Mouse (Mus musculus) neural tube, embryonic 13.5 days (tissue): ENCODE measurements around the gene Ptpn7. TPM values are rescaled to one million over a fixed set of nuclear protein-coding genes. Genes with fewer than 3 reads are reported as not detected.
"Not testable (repeated sequence)": the region's sequence is repeated elsewhere in the genome, so short reads cannot be mapped to it uniquely, and the experiment has no call there.

ENCODE experiments used
- ATAC-seq: fragments of 200-750 bp; cut with Nextera tagmentation; 2 replicates; pipeline ENCODE4 v1.8.0; 2017; ENCODE audit warnings: low read depth, mild to moderate bottlenecking, moderate TSS enrichment, moderate library complexity
- H3K27ac ChIP-seq: fragments of 300-500 bp; sonication (generic); replicated peaks from 2 replicates; pipeline ENCODE4 v1.5.1; 2015; ENCODE audit warnings: moderate library complexity, mild to moderate bottlenecking, inconsistent platforms
- H3K27me3 ChIP-seq: fragments of 300-500 bp; sonication (generic); 2 replicates; pipeline ENCODE4 v1.6.1; 2015; ENCODE audit warnings: mild to moderate bottlenecking, inconsistent platforms
- H3K36me3 ChIP-seq: fragments of 300-500 bp; sonication (generic); 2 replicates; pipeline ENCODE4 v1.6.1; 2015; ENCODE audit warnings: mild to moderate bottlenecking, inconsistent platforms
- H3K4me1 ChIP-seq: fragments of 300-500 bp; sonication (generic); replicated peaks from 2 replicates; pipeline ENCODE4 v1.6.1; 2015; ENCODE audit warnings: inconsistent platforms
- H3K4me2 ChIP-seq: fragments of 300-500 bp; sonication (generic); 2 replicates; pipeline ENCODE4 v1.6.1; 2015; ENCODE audit warnings: inconsistent platforms, mild to moderate bottlenecking, moderate library complexity
- H3K4me3 ChIP-seq: fragments of 300-500 bp; sonication (generic); 2 replicates; pipeline ENCODE4 v1.5.1; 2015; ENCODE audit warnings: mild to moderate bottlenecking, inconsistent platforms
- H3K9ac ChIP-seq: fragments of 300-500 bp; sonication (generic); 2 replicates; pipeline ENCODE4 v1.6.1; 2015; ENCODE audit warnings: moderate library complexity, mild to moderate bottlenecking, inconsistent platforms
- H3K9me3 ChIP-seq: fragments of 300-500 bp; sonication (generic); 2 replicates; pipeline ENCODE4 v1.6.1; 2016; ENCODE audit warnings: inconsistent platforms
- WGBS: fragments of 180-500 bp; shearing (Covaris S2); methylation state at CpG from one replicate; pipeline ENCODE4 v1.1.7; 2015; 5-methylcytosine and 5-hydroxymethylcytosine counted together
- polyA plus RNA-seq: library from polyadenylated mRNA; unstranded; fragments of >200 nt; fragmentation: Nextera tagmentation; extraction: Ambion mirVana; gene quantifications from 2 replicates; pipeline ENCODE4 v1.2.1, GENCODE M21; 2015

Ptpn7 gene
- polyA plus RNA-seq, 1 experiment from 2014 or later, result 0.59 TPM

DNA sequence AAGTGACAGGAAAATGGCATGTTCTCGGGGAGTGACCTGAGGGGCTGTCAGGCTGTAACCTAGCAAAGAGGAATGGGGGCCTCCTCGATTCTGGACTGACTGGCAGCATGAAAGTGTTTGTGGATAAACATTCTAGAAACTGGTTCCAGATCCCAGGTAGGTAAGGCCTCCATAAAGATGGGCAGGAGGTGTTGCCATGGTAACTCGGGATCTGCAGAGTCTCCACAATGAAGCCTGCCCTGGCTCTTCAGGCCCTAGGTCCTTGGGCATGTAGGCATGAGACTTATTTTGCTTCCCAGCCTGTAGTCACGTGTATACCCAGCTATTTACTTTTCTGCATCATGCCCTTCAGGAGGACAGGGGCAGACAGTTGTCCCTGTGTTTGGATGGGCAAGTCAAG, 48.8 kb downstream of the Ptpn7 start:
- Histone ChIP-seq H3K9ac (no peak overlapping the region), H3K4me2 (no peak overlapping the region)
- ATAC-seq, result no peak

DNA sequence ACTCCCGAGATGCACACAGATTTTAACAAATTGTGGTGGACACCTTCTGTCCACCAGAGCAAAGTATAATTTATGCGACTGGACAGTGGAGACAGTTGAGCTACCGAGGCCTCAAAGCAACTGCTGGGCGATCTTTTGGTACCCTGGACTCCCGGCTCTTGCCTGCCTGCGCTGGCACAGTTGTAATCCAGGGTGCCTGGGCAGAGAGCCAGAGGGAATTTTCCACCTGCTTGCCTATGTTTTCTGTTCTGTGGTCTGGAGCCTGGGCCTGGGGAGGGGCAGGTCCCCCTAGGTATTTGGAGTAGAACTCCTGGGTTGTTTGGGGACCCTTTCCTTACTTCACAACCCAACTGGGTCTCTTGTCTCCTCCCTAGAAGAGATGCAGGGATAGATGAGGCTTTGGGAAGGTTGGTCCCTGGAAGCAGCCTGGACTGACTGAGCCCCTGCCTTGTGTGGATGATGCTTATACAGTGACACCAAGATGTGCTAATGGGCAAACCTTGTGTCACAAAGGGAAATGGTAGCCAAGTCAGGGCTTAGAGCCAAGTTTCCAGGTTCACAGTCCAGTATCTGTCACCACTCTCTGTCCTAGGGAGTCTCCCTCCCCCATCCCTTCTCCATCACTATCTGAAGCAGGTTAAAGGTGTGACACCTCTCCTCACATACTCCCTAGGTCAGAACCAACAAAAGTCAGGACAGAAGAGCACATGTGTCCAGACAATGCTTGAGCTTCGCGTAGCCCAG, 49.6 kb downstream of the Ptpn7 start:
- H3K4me1 ChIP-seq, result 0 out of 2 replicates have a peak, but pooled peaks cover 6% of the 10 kb centered on the region
- no peaks in the 10 kb centered on the region for H3K9me3 ChIP-seq
- H3K4me3 ChIP-seq, result no peak overlapping the region
- H3K36me3 ChIP-seq, result no peaks in the 10 kb centered on the region
- H3K27ac ChIP-seq, result no peak overlapping the region
- WGBS, result 77% methylated on average over 8 of the region's 8 CpGs
- no peak overlapping the region for H3K4me2 ChIP-seq
- H3K9ac ChIP-seq, result no peak overlapping the region
- no peak for ATAC-seq
- no peaks in the 10 kb centered on the region for H3K27me3 ChIP-seq

More for the DNA sequence above, 48.8 kb downstream of the Ptpn7 start:
- Histone ChIP-seq H3K4me3 (no peak overlapping the region), H3K27me3 (no peaks in the 10 kb centered on the region), H3K9me3 (no peaks in the 10 kb centered on the region), H3K36me3 (no peaks in the 10 kb centered on the region), H3K4me1 (0 out of 2 replicates have a peak, but pooled peaks cover 6% of the 10 kb centered on the region), H3K27ac (no peak overlapping the region)
- 80% methylated on average over 4 of the region's 4 CpGs for WGBS

DNA sequence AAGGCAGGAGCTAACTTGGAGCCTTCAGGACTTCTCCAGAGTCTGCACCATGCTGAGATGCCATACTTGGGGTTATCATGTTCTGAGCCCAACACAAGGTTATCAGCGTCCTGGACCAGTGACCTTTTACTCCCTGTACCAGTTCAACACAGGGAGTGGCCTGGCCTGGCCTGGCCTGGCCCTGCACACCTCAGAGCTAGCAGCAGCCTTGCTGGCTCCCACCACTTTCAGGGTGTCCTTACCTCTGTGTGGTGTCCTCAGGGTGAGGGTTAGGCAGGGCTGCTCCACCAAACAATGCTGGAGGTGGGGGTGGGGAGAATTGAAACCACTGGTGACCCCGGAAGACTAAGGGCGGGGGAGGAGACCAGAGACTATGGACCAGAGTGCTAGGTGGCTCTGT, 50.5 kb downstream of the Ptpn7 start:
- Histone ChIP-seq H3K27me3 (no peaks in the 10 kb centered on the region), H3K4me1 (0 out of 2 replicates have a peak, but pooled peaks cover 6% of the 10 kb centered on the region), H3K36me3 (no peaks in the 10 kb centered on the region), H3K9me3 (no peaks in the 10 kb centered on the region), H3K9ac (no peak overlapping the region), H3K27ac (no peak overlapping the region), H3K4me3 (no peak overlapping the region), H3K4me2 (no peak overlapping the region)
- no peak for ATAC-seq
- WGBS, result 71% methylated on average over 3 of the region's 3 CpGs

DNA sequence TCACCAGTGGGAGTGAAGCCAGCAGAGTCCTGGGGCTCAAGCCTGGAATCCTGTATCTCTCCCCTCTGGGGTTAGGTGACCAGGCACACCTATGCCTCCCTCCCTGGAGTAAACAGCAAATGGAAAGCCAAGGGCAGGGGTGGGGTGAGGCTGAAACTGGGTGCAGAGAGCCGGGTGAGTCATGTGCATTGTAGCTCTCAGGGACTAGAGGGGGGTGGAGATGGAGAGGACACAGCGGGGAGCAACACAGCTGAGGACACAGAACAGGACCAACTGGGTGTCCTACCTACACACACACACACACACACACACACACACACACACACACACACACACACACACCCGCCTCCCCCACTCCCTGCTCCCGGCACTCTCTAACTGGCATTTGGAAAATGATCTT, 50.9 kb downstream of the Ptpn7 start:
- no peak for ATAC-seq
- 79% methylated on average over 3 of the region's 4 CpGs for WGBS
- H3K4me1 ChIP-seq, result 0 out of 2 replicates have a peak, but pooled peaks cover 10% of the 10 kb centered on the region

DNA sequence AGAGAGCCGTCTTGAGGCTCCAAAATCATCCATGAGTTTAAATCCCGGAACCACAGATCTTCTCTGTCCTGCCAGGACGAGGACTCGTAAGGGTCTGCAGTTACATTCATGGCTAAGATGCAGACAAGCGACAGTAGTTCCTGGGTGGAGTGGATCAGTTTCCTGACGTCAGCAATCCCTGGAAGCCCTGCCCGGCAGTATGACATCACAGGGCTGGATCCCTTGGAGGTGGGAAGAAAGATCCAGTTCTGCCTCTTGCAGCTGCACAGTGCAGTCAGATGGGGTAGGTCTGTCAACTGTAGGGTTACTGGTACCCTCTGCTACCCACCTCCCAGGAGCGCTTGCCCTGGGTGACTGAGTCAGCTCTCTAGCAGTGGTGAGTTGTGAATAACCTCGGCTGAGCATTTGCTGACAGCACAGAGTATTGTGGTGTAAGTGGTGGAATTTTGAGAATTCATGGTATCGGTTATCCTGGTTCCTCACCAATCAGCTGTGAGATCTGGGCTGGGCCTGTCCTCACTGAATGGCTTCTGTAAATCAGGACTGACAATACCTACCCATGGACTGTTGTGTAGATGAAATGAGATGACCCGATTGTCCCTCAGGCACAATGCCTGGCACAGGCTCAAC, 51.6 kb downstream of the Ptpn7 start:
- Histone ChIP-seq H3K36me3 (no peaks in the 10 kb centered on the region), H3K4me2 (no peak overlapping the region)
- WGBS, result 76% methylated on average over 11 of the region's 11 CpGs

More for the DNA sequence above, 50.9 kb downstream of the Ptpn7 start:
- no peaks in the 10 kb centered on the region for H3K36me3 ChIP-seq
- no peaks in the 10 kb centered on the region for H3K9me3 ChIP-seq
- no peak overlapping the region for H3K27ac ChIP-seq
- H3K27me3 ChIP-seq, result no peaks in the 10 kb centered on the region
- H3K4me2 ChIP-seq, result no peak overlapping the region
- no peak overlapping the region for H3K4me3 ChIP-seq
- H3K9ac ChIP-seq, result no peak overlapping the region

DNA sequence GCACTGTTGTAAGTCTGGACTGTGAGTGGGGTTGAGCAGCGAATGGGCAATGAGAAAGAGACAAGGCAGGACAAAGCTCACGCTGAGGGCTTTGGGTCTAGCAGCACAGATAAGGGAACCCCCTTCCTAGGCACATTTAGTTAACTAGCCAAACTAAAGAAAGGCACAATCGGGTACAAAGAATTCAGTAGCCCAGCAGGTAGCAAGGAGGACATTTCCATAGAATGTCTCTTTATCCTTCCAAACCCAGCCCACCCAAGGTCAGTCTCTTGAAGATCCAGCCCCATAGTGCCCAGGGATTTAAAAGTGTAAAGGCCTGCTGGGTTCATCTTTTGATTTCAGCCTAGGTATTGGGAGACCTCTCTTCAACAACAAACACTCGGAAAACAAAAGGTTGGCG, 53.4 kb downstream of the Ptpn7 start:
- H3K36me3 ChIP-seq, result no peaks in the 10 kb centered on the region
- H3K9ac ChIP-seq, result no peak overlapping the region
- no peaks in the 10 kb centered on the region for H3K9me3 ChIP-seq
- WGBS, result 35% methylated on average over 5 of the region's 5 CpGs
- 0 out of 2 replicates have a peak, but pooled peaks cover 10% of the 10 kb centered on the region for H3K4me1 ChIP-seq
- no peak for ATAC-seq
- H3K27ac ChIP-seq, result no peak overlapping the region
- H3K27me3 ChIP-seq, result no peaks in the 10 kb centered on the region
- no peak overlapping the region for H3K4me3 ChIP-seq
- no peak overlapping the region for H3K4me2 ChIP-seq

More for the DNA sequence above, 51.6 kb downstream of the Ptpn7 start:
- H3K9me3 ChIP-seq, result no peaks in the 10 kb centered on the region
- no peak for ATAC-seq
- H3K27ac ChIP-seq, result no peak overlapping the region
- H3K27me3 ChIP-seq, result no peaks in the 10 kb centered on the region
- no peak overlapping the region for H3K9ac ChIP-seq
- H3K4me1 ChIP-seq, result 0 out of 2 replicates have a peak, but pooled peaks cover 10% of the 10 kb centered on the region
- no peak overlapping the region for H3K4me3 ChIP-seq

DNA sequence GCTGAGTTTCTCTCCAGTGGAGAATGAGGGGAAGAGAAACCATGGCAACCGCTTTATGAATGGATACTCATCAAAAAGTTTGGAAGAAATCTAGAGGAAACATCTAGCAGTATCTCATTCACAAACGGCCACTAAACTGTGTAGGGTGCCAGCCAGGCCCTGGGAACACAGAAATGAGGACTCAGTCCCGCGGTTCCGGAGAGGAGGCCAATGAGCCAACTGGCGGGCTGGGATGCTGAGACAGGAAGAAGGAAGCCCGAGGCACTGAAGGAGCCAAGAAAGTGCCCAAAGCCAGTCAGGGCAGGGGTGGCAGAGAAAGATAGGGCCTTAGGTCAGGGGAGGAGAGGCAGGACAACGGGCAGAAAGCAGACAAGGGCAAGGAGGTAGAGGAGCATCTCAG, 53.9 kb downstream of the Ptpn7 start:
- 0 out of 2 replicates have a peak, but pooled peaks cover 10% of the 10 kb centered on the region for H3K4me1 ChIP-seq
- no peak overlapping the region for H3K4me3 ChIP-seq
- no peaks in the 10 kb centered on the region for H3K9me3 ChIP-seq
- no peak for ATAC-seq
- 40% methylated on average over 8 of the region's 8 CpGs for WGBS
- no peaks in the 10 kb centered on the region for H3K27me3 ChIP-seq
- H3K36me3 ChIP-seq, result no peaks in the 10 kb centered on the region
- no peak overlapping the region for H3K9ac ChIP-seq
- H3K4me2 ChIP-seq, result no peak overlapping the region
- no peak overlapping the region for H3K27ac ChIP-seq

DNA sequence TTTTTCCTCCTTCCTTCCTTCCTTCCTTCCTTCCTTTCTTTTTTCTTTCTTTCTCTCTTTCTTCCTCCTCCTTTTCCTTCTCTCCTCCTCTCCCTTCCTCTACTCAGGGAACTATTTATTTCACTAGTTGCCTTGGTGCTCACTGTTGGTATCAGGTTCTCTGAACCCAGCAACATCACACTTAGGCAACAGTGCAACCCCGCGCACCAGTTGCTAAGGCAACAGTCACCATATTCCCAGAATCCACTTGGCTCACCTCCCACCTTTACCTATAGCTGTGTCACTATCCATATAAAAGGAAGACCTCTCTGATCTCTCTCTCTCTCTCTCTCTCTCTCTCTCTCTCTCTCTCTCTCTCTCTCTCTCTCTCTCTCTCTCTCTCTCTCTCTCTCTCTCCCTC, 54.5 kb downstream of the Ptpn7 start:
- H3K9me3 ChIP-seq, H3K27ac ChIP-seq, ATAC-seq, H3K4me1 ChIP-seq, H3K4me2 ChIP-seq, H3K36me3 ChIP-seq, H3K9ac ChIP-seq, H3K27me3 ChIP-seq, H3K4me3 ChIP-seq: not testable (repeated sequence)
- WGBS, result 48% methylated on average over 2 of the region's 2 CpGs

DNA sequence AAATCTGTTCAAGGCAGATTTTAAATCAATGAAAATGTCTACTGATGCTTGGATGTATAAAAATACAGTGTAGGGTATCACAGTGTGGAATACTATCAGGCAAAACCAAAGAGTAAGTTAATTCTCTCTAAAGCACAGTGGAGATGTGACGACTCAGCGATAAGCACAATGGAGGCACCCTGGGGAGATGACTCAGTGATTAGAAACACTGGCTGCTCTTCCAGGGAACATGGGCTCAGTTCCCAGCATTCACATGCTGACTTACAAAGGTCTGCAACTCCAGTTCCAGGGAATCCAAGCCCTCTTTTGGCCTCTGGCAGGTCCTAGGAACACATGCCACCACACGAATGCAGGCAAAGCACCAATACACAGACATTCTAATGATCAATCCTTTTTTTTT, 55.7 kb downstream of the Ptpn7 start:
- H3K4me3 ChIP-seq, result no peak overlapping the region
- H3K36me3 ChIP-seq, result no peaks in the 10 kb centered on the region
- H3K4me1 ChIP-seq, result 0 out of 2 replicates have a peak, but pooled peaks cover 4% of the 10 kb centered on the region
- WGBS, result 18% methylated on average over 3 of the region's 3 CpGs
- ATAC-seq, result no peak
- no peaks in the 10 kb centered on the region for H3K27me3 ChIP-seq
- no peak overlapping the region for H3K9ac ChIP-seq
- no peaks in the 10 kb centered on the region for H3K9me3 ChIP-seq
- H3K4me2 ChIP-seq, result no peak overlapping the region
- no peak overlapping the region for H3K27ac ChIP-seq

DNA sequence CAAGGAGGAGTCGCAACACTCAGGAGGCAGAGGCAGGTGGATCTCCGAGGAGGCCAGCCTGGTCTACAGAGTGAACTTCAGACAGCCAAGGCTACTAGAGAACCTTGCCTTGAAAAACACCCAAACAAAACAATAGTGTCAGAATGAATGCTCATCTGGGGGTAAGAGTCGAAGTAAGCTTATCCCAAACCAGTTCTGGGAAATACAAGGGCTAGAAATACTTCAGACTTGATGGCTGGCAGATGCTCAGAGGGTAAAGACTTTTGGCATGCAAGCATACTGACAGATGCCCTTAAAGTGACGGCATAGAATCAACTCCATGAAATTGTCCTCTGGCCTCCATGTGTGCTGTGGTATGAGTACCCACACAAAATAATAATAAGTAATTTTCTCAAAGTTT, 56.7 kb downstream of the Ptpn7 start:
- no peak for ATAC-seq
- H3K9me3 ChIP-seq, result no peaks in the 10 kb centered on the region
- 89% methylated on average over 4 of the region's 4 CpGs for WGBS
- H3K4me3 ChIP-seq, result no peak overlapping the region
- no peak overlapping the region for H3K4me2 ChIP-seq
- no peak overlapping the region for H3K27ac ChIP-seq
- H3K9ac ChIP-seq, result no peak overlapping the region
- 0 out of 2 replicates have a peak, but pooled peaks cover 4% of the 10 kb centered on the region for H3K4me1 ChIP-seq
- H3K27me3 ChIP-seq, result no peaks in the 10 kb centered on the region
- H3K36me3 ChIP-seq, result no peaks in the 10 kb centered on the region

DNA sequence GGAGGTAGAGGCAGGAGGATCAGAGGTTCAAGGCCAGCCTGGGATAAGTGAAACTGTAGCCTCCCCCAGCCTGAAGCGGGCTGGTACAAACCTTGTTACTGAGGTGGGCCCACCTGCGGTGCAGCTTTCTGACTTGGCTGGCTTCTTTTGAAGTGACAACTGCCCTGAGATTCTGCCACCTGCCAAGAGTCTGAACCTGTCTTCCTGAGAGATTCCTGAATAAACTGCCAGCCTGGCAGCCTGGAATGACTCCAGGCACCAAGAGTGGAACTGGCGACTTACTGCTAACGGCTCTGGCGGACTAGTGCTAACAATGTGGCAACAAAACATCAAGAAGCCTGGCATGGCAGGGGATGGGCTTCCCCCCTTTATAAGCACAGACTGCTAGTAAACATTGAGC, 61.8 kb downstream of the Ptpn7 start:
- not testable (repeated sequence) for H3K4me2 ChIP-seq, H3K4me1 ChIP-seq, H3K9me3 ChIP-seq, H3K27ac ChIP-seq, ATAC-seq, H3K27me3 ChIP-seq, H3K36me3 ChIP-seq, H3K9ac ChIP-seq, H3K4me3 ChIP-seq
- WGBS, result 59% methylated on average over 5 of the region's 5 CpGs
